Mouse (Mus musculus) heart, postnatal 0 days (tissue): ENCODE data around the gene Tcf21. TPM values are rescaled to one million over a fixed set of nuclear protein-coding genes. Genes with fewer than 3 reads are reported as not detected.

Experiments
- ATAC-seq: fragments of 200-750 bp; cut with Nextera tagmentation; 2 replicates; pipeline ENCODE4 v1.8.0; 2017; ENCODE audit warnings: low read depth, moderate number of reproducible peaks, moderate library complexity; ENCODE audit not compliant: insufficient read depth
- DNase-seq: peaks from one replicate; pipeline ENCODE4 v3.0.0-alpha.2; 2016; ENCODE audit warnings: low spot score
- H3K27ac ChIP-seq: fragments of 300-500 bp; sonication (generic); 2 replicates; pipeline ENCODE4 v1.5.1; 2014; ENCODE audit warnings: low read depth, mild to moderate bottlenecking
- H3K27me3 ChIP-seq: fragments of 300-500 bp; sonication (generic); 2 replicates; pipeline ENCODE4 v1.6.1; 2014; ENCODE audit warnings: low read length, mixed read lengths; ENCODE audit not compliant: control insufficient read depth, insufficient read depth
- H3K36me3 ChIP-seq: fragments of 300-500 bp; sonication (generic); replicated peaks from 2 replicates; pipeline ENCODE4 v1.6.1; 2014; ENCODE audit warnings: low read length, mixed read lengths; ENCODE audit not compliant: control insufficient read depth, insufficient read depth
- H3K4me1 ChIP-seq: fragments of 300-500 bp; sonication (generic); 2 replicates; pipeline ENCODE4 v1.6.1; 2014; ENCODE audit warnings: antibody characterized with exemption; ENCODE audit not compliant: control insufficient read depth, insufficient read depth
- H3K4me2 ChIP-seq: fragments of 300-500 bp; sonication (generic); 2 replicates; pipeline ENCODE4 v1.6.1; 2014; ENCODE audit warnings: low read depth, mild to moderate bottlenecking, low read length, moderate library complexity
- H3K4me3 ChIP-seq: fragments of 300-500 bp; sonication (generic); 2 replicates; pipeline ENCODE4 v1.5.1; 2014; ENCODE audit warnings: low read depth, low read length
- H3K9ac ChIP-seq: fragments of 300-500 bp; sonication (generic); replicated peaks from 2 replicates; pipeline ENCODE4 v1.6.1; 2014; ENCODE audit warnings: low read depth, low read length, mixed read lengths
- H3K9me3 ChIP-seq: fragments of 300-500 bp; sonication (generic); replicated peaks from 2 replicates; pipeline ENCODE4 v1.6.1; 2016; ENCODE audit warnings: low read length; ENCODE audit not compliant: control insufficient read depth
- CTCF ChIP-seq: IDR thresholded peaks from 2 replicates; pipeline ENCODE4 v1.5.1; 2016; ENCODE audit warnings: antibody characterized with exemption, control low read depth, low read depth
- EP300 ChIP-seq: IDR thresholded peaks from 2 replicates; pipeline ENCODE4 v1.6.1; 2016; ENCODE audit warnings: antibody characterized with exemption, low read depth
- WGBS: fragments of 180-500 bp; shearing (Covaris S2); extraction: QIAGEN DNeasy Blood & Tissue Kit; methylation state at CpG from one replicate; pipeline ENCODE4 v1.1.7; 2014; 5-methylcytosine and 5-hydroxymethylcytosine counted together
- polyA plus RNA-seq: library from polyadenylated mRNA; unstranded; fragments of >200 nt; fragmentation: Nextera tagmentation; extraction: Ambion mirVana; gene quantifications from 2 replicates; pipeline ENCODE4 v1.2.1, GENCODE M21; 2015
- total RNA-seq: library from RNA; depleted of rRNA; stranded (reverse); fragments of >200 nt; gene quantifications from 2 replicates; pipeline ENCODE4 v1.2.3, GENCODE M21; 2014; ENCODE audit warnings: low replicate concordance

Gene Tcf21
- total and polyA plus RNA-seq, 2 experiments from 2014 or later = 21.9 to 56.9 TPM

- Histone ChIP-seq H3K9ac (peak overlapping the region; percentile 59), H3K4me1 (no peaks in the 10 kb centered on the region), H3K27me3 (peaks cover 86% of the 10 kb centered on the region), H3K4me3 (peak overlapping the region; percentile 52), H3K27ac (peak overlapping the region; percentile 77), H3K9me3 (no peaks in the 10 kb centered on the region), H3K36me3 (no peaks in the 10 kb centered on the region), H3K4me2 (peak overlapping the region; percentile 46)
- 4% methylated on average over 42 of the region's 42 CpGs for WGBS
- no peak for DNase-seq
- TF ChIP-seq EP300 (no peak), CTCF (no peak)
- peak; percentile 24 for ATAC-seq
Observed at GRCm38 (mm10) chr10:22819239-22819870, 619 bp downstream of the Tcf21 start.

DNA sequence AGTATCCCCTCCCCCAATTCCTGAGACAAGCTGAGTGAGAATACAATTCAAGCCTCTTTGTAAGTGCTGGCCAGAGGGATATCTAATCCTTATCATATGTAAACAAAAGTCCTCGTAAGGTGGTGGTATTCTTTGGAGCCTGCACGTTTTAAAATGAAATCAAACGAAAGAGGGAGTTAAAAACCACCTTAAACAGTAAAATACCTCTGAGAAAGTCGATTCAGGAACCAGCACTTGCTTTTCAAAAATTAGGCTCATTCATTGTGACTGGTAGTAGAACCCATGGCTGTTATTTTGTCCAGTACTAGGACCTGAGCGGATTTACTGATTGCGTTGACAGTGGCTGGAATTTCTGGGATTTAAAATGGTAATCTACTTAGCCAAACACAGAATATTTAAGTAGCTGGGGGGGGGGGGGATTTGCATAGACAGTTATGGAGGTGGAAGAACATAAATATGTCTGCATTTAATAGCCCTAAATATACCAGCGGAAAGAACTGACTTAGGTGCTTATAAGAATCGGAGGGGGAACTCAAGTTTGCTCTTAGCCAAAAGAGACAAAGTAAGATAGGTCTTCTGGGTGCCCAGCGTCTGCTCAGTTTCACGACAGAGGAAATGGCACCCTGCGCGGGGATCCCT lies 1.3 kb downstream of the Tcf21 start:
- Histone ChIP-seq H3K9me3 (no peaks in the 10 kb centered on the region), H3K4me3 (peak overlapping the region; percentile 52), H3K36me3 (no peaks in the 10 kb centered on the region), H3K27me3 (peaks cover 92% of the 10 kb centered on the region), H3K9ac (peak overlapping the region; percentile 59), H3K4me1 (no peaks in the 10 kb centered on the region), H3K27ac (peak overlapping the region; percentile 77), H3K4me2 (peak overlapping the region; percentile 46)
- no peak for TF ChIP-seq CTCF
- TF ChIP-seq EP300 = no peak
- ATAC-seq (no peak), DNase-seq (no peak)
- 3% methylated on average over 12 of the region's 12 CpGs for WGBS

- Histone ChIP-seq H3K4me2 (peak overlapping the region; percentile 31; the same call in 1 of the 2 replicates), H3K9ac (peak overlapping the region; percentile 33; the same call in 1 of the 2 replicates), H3K9me3 (no peaks in the 10 kb centered on the region), H3K27ac (peak overlapping the region; percentile 28), H3K27me3 (peaks cover 91% of the 10 kb centered on the region), H3K36me3 (no peaks in the 10 kb centered on the region), H3K4me1 (no peaks in the 10 kb centered on the region), H3K4me3 (peak overlapping the region; percentile 52)
- DNase-seq (no peak), ATAC-seq (no peak)
- no peak for TF ChIP-seq EP300
- TF ChIP-seq CTCF = no peak
- 15% methylated on average over 4 of the region's 4 CpGs for WGBS
Observed at GRCm38 (mm10) chr10:22817976-22818375, 2.0 kb downstream of the Tcf21 start.

DNA sequence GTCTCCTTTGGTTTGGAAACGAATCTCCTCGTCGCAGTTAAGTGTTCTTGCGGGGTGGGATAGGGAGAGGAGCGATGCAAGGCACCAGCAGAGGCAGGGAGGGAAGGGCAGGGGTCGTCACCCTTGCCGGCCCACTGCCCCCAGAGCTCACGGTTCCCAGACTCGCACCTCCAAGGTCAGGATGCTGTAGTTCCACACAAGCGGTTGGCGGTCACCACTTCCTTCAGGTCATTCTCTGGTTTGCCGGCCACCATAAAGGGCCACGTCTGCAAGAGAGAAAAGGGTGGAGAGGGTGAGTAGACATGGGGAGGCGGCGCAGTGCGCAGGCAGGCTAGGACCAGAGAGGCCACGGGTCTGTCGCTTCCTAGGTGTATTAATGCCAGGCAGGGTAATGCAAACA lies 2.4 kb downstream of the Tcf21 start:
- 5% methylated on average over 18 of the region's 18 CpGs for WGBS
- Histone ChIP-seq H3K36me3 (no peaks in the 10 kb centered on the region), H3K4me1 (no peaks in the 10 kb centered on the region), H3K4me3 (peak overlapping the region; percentile 52), H3K27ac (peak overlapping the region; percentile 28), H3K9me3 (no peaks in the 10 kb centered on the region), H3K9ac (peak overlapping the region; percentile 33; the same call in 1 of the 2 replicates), H3K27me3 (peaks cover 87% of the 10 kb centered on the region), H3K4me2 (peak overlapping the region; percentile 31; the same call in 1 of the 2 replicates)
- DNase-seq (no peak), ATAC-seq (no peak)
- no peak for TF ChIP-seq EP300

GRCm38 (mm10) chr10:22816237-22816762 lies 3.7 kb downstream of the Tcf21 start:
- Histone ChIP-seq H3K4me3 (peak overlapping the region; percentile 41), H3K9ac (peak overlapping the region; percentile 55), H3K9me3 (no peaks in the 10 kb centered on the region), H3K27me3 (peaks cover 88% of the 10 kb centered on the region), H3K4me2 (peak overlapping the region; percentile 41), H3K27ac (peak overlapping the region; percentile 66), H3K4me1 (no peaks in the 10 kb centered on the region), H3K36me3 (no peaks in the 10 kb centered on the region)
- TF ChIP-seq EP300 (no peak), CTCF (no peak)
- no peak for DNase-seq
- no peak for ATAC-seq
- 1% methylated on average over 28 of the region's 28 CpGs for WGBS
